Mouse (Mus musculus) stomach, postnatal 0 days (tissue): ENCODE data around the gene Ubl4b. TPM values are rescaled to one million over a fixed set of nuclear protein-coding genes. Genes with fewer than 3 reads are reported as not detected.
A peak's percentile ranks its signal among the peaks of the same experiment; 100 is the strongest.

Experiments used
- ATAC-seq: fragments of 200-750 bp; cut with Nextera tagmentation; 2 replicates; pipeline ENCODE4 v1.8.0; 2017; ENCODE audit not compliant: low FRiP score, low TSS enrichment
- DNase-seq: peaks from one replicate; pipeline ENCODE4 v3.0.0-alpha.2; 2016; ENCODE audit warnings: low spot score
- H3K27ac ChIP-seq: fragments of 300-500 bp; sonication (generic); replicated peaks from 2 replicates; pipeline ENCODE4 v1.5.1; 2014; ENCODE audit warnings: mild to moderate bottlenecking, control low read depth
- H3K27me3 ChIP-seq: fragments of 300-500 bp; sonication (generic); 2 replicates; pipeline ENCODE4 v1.6.1; 2014; ENCODE audit warnings: low read length; ENCODE audit not compliant: control insufficient read depth, insufficient read depth
- H3K36me3 ChIP-seq: fragments of 300-500 bp; sonication (generic); 2 replicates; pipeline ENCODE4 v1.6.1; 2014; ENCODE audit warnings: low read length, mixed read lengths; ENCODE audit not compliant: control insufficient read depth, insufficient read depth
- H3K4me1 ChIP-seq: fragments of 300-500 bp; sonication (generic); replicated peaks from 2 replicates; pipeline ENCODE4 v1.6.1; 2014; ENCODE audit warnings: antibody characterized with exemption; ENCODE audit not compliant: control insufficient read depth, insufficient read depth
- H3K4me2 ChIP-seq: fragments of 300-500 bp; sonication (generic); replicated peaks from 2 replicates; pipeline ENCODE4 v1.6.1; 2014; ENCODE audit warnings: low read depth, mild to moderate bottlenecking, control low read depth, moderate library complexity
- H3K4me3 ChIP-seq: fragments of 300-500 bp; sonication (generic); 2 replicates; pipeline ENCODE4 v1.5.1; 2014; ENCODE audit warnings: low read depth, low read length, control low read depth
- H3K9ac ChIP-seq: fragments of 300-500 bp; sonication (generic); 2 replicates; pipeline ENCODE4 v1.6.1; 2014; ENCODE audit warnings: mild to moderate bottlenecking, low read length, control low read depth, mixed read lengths
- H3K9me3 ChIP-seq: fragments of 300-500 bp; sonication (generic); 2 replicates; pipeline ENCODE4 v1.6.1; 2016; ENCODE audit warnings: low read length; ENCODE audit not compliant: control insufficient read depth
- CTCF ChIP-seq: IDR thresholded peaks from 2 replicates; pipeline ENCODE4 v1.5.1; 2016; ENCODE audit warnings: antibody characterized with exemption, low read depth, mild to moderate bottlenecking, moderate library complexity
- EP300 ChIP-seq: optimal IDR thresholded peaks from 2 replicates; pipeline ENCODE3; 2016; ENCODE audit warnings: antibody characterized with exemption
- WGBS: fragments of 180-500 bp; shearing (Covaris S2); extraction: QIAGEN DNeasy Blood & Tissue Kit; methylation state at CpG from one replicate; pipeline ENCODE4 v1.1.7; 2014; 5-methylcytosine and 5-hydroxymethylcytosine counted together
- polyA plus RNA-seq: library from polyadenylated mRNA; unstranded; fragments of >200 nt; fragmentation: Nextera tagmentation; extraction: Ambion mirVana; gene quantifications from 2 replicates; pipeline ENCODE4 v1.2.1, GENCODE M21; 2015

Ubl4b gene
- polyA plus RNA-seq, 1 experiment from 2014 or later = not detected

DNA sequence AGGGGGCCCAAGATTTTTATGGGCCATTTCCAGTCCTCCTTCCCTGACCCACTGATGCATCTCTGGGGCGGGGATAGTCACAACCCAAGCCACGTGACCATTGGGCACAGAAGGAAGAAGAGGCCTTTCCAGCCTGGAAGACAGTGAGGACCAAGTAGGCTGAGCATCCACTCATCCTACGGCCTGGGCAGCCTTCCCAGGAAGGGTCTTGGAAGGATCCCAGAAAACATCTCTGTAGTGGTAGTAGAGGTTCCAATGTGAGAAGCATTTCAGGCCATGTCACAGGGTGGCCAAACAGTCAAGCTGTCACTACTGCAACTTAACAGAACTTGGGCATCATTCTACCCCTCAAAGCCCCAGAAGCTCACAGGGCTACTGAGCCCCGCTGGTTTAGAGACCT is 7.7 kb upstream of the Ubl4b start:
- no peak for DNase-seq
- WGBS = 70% methylated on average over 4 of the region's 4 CpGs
- Histone ChIP-seq H3K4me3 (no peak overlapping the region), H3K4me2 (no peak overlapping the region), H3K9ac (no peak overlapping the region), H3K27ac (no peak overlapping the region), H3K4me1 (no peaks in the 10 kb centered on the region), H3K27me3 (no peaks in the 10 kb centered on the region), H3K36me3 (no peaks in the 10 kb centered on the region), H3K9me3 (no peaks in the 10 kb centered on the region)
- ATAC-seq = no peak
- TF ChIP-seq CTCF (no peak), EP300 (no peak)

DNA sequence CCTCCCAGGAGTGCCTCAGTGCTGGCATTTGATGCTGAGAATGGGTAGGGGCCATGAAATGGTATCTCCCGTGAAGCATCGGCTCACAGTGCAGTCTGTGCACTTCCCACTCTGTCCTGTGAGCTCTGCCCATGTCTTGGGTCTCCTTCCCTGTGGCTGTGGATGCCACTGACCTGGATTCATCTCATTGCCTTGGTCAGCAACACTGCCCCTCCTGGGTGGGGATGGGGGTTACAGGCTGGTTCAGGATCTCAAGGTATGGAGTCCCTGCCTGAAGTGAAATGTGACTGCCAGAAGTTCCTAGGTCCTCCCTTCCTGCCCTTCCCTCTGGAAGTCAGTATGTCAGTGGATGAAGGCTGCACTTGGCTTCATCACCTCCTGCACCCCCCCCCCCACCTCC is 7.2 kb upstream of the Ubl4b start:
- no peak overlapping the region for H3K4me3 ChIP-seq
- WGBS = 72% methylated on average over 2 of the region's 2 CpGs
- TF ChIP-seq EP300 = no peak
- no peak for TF ChIP-seq CTCF
- H3K27me3 ChIP-seq = no peaks in the 10 kb centered on the region
- H3K9ac ChIP-seq = no peak overlapping the region
- H3K4me1 ChIP-seq = no peaks in the 10 kb centered on the region
- H3K36me3 ChIP-seq = no peaks in the 10 kb centered on the region
- no peak overlapping the region for H3K4me2 ChIP-seq
- no peak for ATAC-seq
- H3K27ac ChIP-seq = no peak overlapping the region
- no peaks in the 10 kb centered on the region for H3K9me3 ChIP-seq
- DNase-seq = no peak

DNA sequence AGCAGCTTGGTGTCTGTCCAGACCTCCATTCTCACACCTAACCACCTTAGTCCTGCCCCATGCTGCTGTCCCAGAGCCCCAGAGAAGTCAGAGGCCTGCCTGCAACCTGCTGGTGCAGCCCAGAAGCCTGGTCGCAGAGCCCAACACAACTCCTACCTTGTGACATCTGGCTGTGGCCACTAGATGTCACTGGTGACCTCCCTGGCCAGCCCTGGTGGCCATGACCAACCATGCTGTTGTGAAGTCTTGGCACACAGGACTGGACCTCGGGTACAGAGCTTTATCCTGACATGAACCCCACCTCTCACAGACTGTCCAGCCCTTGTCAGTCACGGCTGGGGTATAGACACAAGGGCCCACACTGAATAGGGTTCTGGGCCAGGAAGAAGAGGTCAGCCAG is 4.3 kb upstream of the Ubl4b start:
- no peak overlapping the region for H3K27ac ChIP-seq
- no peak overlapping the region for H3K9ac ChIP-seq
- H3K27me3 ChIP-seq = no peaks in the 10 kb centered on the region
- H3K9me3 ChIP-seq = no peaks in the 10 kb centered on the region
- 11% methylated on average over 3 of the region's 3 CpGs for WGBS
- DNase-seq = peak; percentile 75
- TF ChIP-seq CTCF = peak; percentile 96
- TF ChIP-seq EP300 = no peak
- no peaks in the 10 kb centered on the region for H3K4me1 ChIP-seq
- no peak overlapping the region for H3K4me2 ChIP-seq
- H3K36me3 ChIP-seq = no peaks in the 10 kb centered on the region
- ATAC-seq = peak; percentile 80
- no peak overlapping the region for H3K4me3 ChIP-seq

DNA sequence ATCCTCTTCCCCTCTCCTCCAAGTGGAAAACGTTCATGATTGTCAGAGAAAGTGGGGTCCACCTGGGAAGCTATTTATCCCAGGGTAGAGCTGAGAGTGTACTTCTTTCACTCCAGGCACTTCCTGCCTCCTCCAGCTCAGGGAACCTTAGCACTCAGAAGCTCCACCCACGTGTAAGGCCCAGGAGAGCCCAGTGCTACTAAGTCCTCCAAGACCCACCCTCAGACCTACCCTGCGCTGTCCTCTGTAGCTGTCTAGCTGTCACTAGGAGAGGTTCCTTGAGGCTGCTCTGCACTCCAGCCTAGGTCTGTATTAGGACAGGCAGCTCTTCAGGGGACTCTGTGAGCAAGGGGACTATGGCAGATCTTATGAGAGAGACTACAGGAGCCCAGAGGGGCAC is 3.9 kb upstream of the Ubl4b start:
- WGBS = 31% methylated on average over 3 of the region's 3 CpGs
- Histone ChIP-seq H3K36me3 (no peaks in the 10 kb centered on the region), H3K4me3 (no peak overlapping the region), H3K4me2 (no peak overlapping the region), H3K27ac (no peak overlapping the region), H3K9ac (no peak overlapping the region), H3K9me3 (no peaks in the 10 kb centered on the region), H3K27me3 (no peaks in the 10 kb centered on the region), H3K4me1 (no peaks in the 10 kb centered on the region)
- TF ChIP-seq CTCF (no peak), EP300 (no peak)
- ATAC-seq = no peak
- DNase-seq = no peak

DNA sequence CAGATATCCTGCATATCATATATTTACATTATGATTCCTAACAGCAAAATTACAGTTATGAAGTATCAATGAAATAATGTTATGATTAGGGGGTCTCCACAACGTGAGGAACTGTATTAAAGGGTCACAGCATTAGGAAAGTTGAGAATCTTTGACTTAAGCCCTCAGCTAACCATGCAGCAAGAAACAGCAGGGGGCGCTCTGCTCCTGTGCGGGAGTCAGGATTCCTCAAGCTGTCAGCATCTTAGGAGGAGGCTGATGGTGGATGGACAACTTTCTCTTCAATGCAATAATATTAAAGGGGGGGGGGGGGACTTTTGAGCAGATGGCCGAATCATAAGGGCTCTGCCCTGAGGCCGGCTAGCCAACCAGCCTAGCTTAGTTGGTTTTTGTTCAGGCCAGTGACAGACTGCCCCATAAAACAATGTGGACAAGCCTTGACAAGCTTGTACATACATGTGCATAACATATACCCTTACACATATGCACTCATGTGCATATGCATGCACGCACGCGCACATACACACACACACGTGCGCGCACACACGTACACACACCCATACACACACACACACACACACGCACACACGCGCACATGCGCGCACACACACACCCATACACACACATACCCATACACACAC is 4.3 kb downstream of the Ubl4b start:
- DNase-seq = peak; percentile 74
- Histone ChIP-seq H3K4me3 (no peak overlapping the region), H3K27me3 (no peaks in the 10 kb centered on the region), H3K9me3 (no peaks in the 10 kb centered on the region), H3K27ac (no peak overlapping the region), H3K4me2 (no peak overlapping the region), H3K4me1 (no peaks in the 10 kb centered on the region), H3K36me3 (no peaks in the 10 kb centered on the region), H3K9ac (no peak overlapping the region)
- TF ChIP-seq CTCF (peak; percentile 80), EP300 (no peak)
- WGBS = 72% methylated on average over 17 of the region's 17 CpGs
- no peak for ATAC-seq

DNA sequence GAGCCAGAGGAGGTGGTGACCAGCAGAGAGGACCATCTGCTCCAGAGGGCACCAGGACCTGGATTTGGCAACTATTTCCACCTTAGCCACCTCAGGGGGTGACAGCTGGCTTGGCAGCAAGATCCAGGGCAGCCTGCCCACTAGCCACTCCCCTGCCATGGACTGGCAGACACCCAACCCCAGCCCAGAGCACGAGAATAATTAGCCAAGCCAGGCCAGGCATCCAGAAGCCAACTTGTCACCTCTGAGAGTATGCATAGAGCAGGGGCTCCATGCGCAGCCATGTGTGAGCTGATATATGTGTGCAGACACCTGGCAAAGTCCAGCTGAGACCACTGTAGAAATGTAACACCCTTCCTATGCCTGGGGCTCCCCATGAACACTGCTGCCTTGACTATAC is 7.9 kb downstream of the Ubl4b start:
- 53% methylated on average over 2 of the region's 2 CpGs for WGBS
- TF ChIP-seq EP300 (no peak), CTCF (no peak)
- Histone ChIP-seq H3K9ac (no peak overlapping the region), H3K4me2 (no peak overlapping the region), H3K27ac (no peak overlapping the region), H3K27me3 (no peaks in the 10 kb centered on the region), H3K4me1 (no peaks in the 10 kb centered on the region), H3K9me3 (no peaks in the 10 kb centered on the region), H3K4me3 (no peak overlapping the region), H3K36me3 (no peaks in the 10 kb centered on the region)
- no peak for ATAC-seq
- DNase-seq = peak; percentile 20
